Mouse (Mus musculus) adrenal gland, postnatal 14 days (tissue): ENCODE measurements around the gene Lamc3. TPM values are rescaled to one million over a fixed set of nuclear protein-coding genes. Genes with fewer than 3 reads are reported as not detected.

Experiments used
- DNase-seq: peaks from one replicate; pipeline ENCODE4 v3.0.0; 2021; ENCODE audit warnings: mixed read lengths
- long read RNA-seq, 2 experiments: library from polyadenylated mRNA; stranded (forward); transcript quantifications; one replicate each; pipeline ENCODE4 v2.0.0; 2021
- total RNA-seq: library from RNA; stranded (reverse); gene quantifications from 2 replicates; pipeline ENCODE4 v1.2.3, GENCODE M21; 2021

Gene Lamc3
- 14.4 and 14.9 TPM in 2 replicates for total RNA-seq
- long read RNA-seq, experiment 1, full-length matches to known transcripts = 5 of 13 reads
- long read RNA-seq, experiment 1, partial matches to known transcripts = 3 of 13 reads
- long read RNA-seq, experiment 1, other reads (novel, unspliced or antisense) = 5 of 13 reads
- long read RNA-seq, experiment 2, full-length matches to known transcripts = 2 of 9 reads
- long read RNA-seq, experiment 2, partial matches to known transcripts = 6 of 9 reads
- long read RNA-seq, experiment 2, other reads (novel, unspliced or antisense) = 1 of 9 reads

DNA sequence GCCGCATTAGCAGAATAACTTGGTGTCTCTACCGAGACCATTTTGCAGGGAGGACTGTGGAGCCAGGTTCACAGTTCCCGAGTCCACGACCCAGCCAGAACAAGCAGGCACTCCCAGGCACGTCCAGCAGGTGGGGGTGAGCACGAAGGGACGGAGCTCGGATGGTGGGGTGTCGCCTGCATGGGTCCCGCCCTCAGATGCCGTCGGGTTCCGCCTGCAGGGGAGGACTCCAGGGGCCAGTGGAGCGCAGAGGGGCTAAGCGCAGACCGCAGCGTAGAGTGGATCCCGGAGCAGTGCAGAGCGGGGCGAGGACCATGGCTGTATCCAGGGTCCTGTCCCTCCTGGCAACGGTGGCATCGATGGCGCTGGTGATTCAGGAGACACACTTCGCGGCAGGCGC lies at the start of gene Lamc3:
Lamc3 (plus strand) TSS at position 262 of the 400 bp plus-strand sequence.
- peak; percentile 90 for DNase-seq

DNA sequence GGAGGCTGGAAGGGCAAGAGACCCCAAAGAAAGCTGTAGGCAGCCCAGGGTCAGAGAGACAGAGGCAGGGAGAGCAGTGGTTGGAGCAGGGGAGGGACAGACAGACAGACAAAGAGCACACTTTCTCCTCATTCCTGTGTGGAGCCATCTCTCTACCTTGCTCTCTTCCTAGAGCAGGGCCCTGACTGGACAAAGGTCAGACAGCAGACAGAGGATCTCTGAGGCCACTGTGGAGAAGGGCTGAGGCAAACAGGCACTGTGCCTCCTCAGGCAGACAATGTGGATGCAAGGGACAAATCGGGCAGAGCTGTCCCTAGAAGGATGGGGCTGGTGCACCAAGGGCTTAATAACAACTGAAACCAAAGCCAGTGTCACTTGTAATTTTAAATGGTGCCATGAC lies 48.2 kb upstream of the Lamc3 start:
- DNase-seq = no peak

DNA sequence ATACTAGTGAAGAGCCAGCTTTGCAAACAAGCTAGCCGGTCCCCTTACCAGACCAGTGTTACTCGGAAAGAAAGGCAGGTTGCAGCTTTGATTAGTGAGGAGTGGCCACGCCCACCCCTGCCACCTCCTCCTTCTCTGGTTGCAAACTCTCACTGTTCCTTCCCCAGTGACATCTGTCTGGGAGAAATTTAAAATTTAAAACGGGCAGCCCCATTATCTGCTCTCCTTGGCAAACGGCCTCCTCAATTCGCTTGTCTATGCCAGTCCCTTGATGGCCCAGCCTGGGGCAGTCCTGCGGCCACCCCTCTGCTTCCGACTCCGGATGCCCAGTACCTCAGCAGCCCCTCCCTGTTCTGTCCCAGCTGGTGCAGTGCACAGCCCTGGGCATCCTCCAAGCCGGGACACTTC lies 42.4 kb upstream of the Lamc3 start:
- no peak for DNase-seq

DNA sequence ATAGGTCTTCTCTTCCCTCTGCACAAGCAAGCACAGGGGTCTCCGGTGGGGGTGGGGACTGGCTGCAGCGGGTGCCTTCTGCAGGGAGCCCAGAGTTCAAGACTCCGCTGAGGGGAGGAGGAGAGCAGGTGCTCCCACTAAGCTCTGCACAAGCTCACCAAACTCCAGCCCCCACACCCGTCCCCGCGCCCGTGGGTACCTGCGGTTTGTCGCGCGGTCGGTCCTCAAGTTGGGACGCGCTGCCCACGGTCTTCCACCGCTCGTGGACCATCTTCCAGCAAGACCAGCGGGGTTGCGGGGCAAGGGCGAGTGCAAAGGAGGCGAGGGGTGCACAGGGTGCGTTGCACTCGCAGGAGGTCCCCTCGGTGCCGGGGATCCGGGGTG lies 41.6 kb upstream of the Lamc3 start:
- DNase-seq = no peak

DNA sequence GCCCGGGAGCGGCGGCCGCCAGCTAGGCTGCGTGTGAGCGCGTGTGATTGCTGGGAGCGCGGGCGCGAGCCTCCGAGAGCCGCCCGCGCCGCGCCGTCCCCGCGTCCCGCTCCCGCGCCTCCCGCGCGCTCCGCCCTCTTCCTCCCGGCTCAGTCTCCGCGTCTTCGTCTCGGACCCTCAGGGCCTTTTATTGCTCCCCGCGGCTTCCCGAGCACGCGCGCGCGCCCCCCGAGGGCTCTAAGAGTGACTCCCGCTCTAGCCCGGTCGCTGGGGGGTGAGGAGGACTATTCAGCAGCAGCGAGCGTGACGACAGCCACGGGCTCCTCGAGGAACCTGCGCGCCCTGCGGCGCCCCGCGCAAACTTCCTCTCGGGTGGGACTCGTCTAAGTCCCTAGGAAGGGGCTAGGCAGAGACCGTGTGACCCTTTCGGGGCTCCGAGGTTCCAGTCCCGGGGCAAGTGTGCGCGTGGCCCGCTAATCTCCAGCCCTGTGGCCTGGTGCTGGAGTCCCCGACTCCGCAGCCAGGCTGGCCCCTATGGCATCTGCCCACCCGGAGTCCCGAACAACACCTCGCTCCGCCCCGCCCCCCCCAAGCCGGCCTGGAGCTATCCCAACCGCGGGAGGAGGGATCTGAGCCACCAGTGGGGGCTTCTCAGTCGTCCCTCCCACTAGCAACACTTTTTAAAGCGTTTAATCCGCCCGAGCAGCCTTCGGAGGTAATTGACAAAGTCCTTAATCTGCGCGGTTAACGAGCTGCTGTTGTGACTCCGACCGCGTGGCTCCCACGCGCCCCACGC lies 41.0 kb upstream of the Lamc3 start, which contains the start of gene Fibcd1:
Fibcd1 (minus strand) TSS at position 110 of the 796 bp plus-strand sequence.
- peak; percentile 32 for DNase-seq

DNA sequence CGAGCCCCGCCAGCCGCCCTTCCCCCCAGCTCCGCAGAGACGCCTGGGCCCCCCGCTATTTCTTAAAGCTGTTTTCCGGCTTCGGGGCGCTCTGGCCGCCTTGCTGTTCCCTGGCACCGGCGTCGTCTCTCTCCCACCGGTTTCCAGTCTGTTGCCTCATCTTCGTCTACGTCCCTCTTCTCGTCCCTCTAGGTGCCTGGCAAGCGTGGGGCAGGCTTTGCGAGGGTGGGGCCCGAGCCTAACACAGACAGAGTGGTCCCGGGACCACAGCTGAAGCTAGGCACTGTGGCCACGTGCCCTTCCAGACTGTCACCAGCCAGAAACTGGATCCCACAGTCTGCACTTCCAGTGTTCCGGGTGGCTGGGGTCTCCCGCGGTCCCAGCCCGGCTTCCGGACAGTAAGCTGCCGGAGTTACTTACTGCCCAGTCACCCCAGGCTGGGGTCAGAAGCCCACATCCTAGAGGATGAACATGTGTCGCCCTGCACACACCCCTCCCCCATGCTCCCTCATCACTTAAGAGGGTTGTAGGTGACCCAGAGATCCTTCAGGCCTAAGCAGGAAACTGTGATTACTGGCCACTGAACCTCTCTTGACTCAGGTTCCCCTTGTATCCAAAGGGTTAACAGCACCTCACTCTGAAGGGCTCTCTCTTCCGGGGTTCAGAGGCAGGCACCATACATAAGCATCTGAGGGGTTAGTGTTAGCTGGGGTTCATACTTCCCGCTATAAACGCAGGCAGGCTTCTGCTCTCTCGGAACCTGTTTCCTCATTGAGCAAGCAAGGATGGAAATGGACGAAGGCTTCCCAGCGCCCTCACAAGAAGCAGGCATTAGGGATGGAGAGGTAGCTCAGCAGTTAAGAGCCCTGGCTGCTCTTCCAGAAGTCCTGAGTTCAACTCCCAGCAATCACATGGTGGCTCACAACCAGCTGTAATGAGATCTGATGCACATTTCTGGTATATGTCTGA lies 40.1 kb upstream of the Lamc3 start:
- no peak for DNase-seq

DNA sequence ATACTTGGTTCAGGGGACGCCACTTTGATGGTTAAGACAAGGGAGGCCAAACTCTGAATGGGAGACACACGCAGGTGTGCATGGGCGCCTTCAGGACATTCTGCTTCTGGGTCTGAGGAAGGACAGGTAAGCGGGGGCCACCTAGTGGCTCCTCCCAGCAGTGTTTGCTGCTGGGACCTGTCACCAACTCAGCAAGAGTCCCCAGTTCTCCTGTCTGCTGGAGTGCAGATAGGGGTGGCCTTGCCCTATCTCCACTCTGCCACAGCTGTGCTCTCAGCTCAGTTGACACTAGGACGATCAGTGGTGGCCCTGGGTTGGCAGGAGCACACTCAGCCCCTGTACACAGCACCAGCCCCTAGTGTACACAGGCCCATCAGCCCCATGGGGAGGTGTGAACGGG lies 39.2 kb upstream of the Lamc3 start:
- DNase-seq = peak; percentile 49

DNA sequence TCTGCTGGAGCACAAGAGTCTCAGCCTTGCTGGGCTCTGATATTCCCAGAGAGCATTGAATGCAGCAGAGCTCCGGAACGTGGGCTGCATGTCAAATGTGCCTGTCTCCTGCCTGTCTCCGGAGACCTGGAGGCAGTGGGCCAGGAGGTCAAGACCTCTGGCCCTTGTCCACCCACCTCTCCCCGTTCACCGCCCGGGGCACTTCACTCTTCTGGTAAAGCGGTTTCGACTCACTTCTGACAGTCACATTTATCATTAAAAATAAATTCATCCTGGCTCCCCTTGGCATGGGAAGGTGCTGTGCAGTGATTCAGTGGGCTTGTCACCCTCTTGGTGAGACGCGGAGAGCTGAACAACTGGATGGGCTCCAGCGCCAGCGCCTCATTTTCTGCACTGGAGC lies 37.0 kb upstream of the Lamc3 start:
- peak; percentile 33 for DNase-seq

DNA sequence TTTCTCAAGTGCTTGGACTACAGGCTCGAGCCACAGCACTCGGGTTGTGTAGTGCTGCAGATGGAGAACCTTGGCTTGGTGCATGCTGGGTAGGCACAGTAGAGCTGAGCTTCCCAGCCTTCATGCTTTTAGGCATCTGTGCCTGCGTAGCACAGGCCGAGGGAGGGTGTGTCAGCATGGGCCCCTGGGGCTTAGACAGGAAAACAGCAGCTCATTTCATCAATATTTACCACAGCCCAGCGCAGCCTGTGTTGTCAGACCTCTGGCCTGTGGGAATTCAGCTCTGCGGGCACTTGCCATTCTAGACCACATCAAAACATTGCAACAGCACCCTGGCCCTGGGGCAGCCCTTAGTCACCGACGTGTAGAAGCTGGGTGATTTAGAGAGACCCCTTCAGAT lies 31.1 kb upstream of the Lamc3 start:
- DNase-seq = peak; percentile 56

DNA sequence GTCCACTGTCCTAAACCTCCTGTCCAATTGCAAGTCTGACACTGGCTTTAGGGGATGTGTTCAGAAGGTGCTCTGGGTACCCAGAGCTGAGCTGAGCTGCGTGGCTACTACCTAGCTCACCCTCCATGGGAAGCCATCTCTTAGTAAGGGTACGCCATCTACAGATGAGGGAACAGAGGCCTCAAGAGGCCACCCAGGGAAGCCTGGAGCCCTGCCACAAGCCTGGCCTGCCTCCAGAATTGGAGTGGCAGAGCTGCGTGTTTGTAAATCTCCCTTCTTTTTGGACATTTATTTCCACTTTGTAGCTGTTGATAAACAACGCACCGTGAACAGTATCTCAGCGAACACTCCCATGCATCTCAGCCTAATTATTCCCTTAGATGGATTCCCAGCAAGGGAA lies 29.9 kb upstream of the Lamc3 start:
- peak; percentile 71 for DNase-seq

DNA sequence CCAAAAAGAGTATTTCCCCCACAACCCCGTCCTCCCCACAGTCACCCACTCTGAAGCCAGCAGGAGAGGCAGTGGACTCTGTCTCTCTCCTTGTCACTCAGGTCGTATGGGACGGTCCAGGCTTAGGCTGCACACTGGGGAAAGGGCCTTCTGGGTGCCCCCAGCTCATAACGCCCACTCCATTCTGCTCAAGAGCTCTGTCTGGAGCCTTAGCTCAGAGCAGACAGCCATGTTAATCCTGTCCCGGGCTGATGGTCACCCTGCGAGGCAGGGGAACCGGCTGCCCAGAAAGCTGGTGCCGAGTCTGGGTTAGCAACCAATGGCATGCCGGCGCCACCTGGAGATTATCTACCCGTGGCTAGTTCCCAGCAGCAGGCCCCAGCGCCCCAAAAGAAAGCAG lies 28.6 kb upstream of the Lamc3 start:
- DNase-seq = no peak

DNA sequence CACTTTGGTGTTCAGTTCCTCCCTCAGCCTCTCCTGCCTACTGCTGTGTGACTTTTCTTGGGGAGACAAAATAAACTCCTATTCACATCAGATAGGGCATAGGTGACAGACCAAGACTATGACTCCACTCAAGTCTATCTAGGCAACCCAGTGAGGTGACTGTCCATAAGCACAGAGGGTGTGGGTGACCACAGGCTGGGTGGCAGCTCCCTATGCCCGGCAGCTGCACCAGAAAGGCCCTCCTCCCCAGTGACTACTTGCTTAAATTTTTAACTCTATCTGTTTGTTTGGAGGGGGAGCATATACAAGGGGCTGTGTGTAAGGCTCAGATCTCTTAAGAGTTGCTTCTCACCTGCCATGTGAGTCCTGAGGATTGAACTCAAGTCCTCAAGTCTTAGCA lies 24.2 kb upstream of the Lamc3 start:
- no peak for DNase-seq

DNA sequence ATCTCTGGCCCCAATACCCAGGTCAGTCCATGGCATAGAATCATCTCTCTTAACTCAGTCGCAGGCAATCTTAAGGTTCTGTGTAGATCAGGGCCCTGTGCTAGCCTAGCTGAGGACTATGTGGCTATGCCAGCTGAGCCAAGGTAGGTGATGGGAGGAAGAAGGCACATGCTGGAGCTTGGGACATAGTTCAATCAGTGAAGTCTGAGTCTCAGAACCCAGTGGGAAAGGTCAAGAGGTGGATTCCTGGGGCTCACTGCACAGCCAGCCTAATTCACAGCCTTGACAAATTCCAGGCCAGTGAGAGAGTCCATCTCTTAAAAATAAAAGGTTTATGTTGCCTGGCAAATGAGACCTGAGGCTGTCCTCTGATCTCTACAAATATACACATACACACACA lies 23.3 kb upstream of the Lamc3 start:
- DNase-seq = no peak

DNA sequence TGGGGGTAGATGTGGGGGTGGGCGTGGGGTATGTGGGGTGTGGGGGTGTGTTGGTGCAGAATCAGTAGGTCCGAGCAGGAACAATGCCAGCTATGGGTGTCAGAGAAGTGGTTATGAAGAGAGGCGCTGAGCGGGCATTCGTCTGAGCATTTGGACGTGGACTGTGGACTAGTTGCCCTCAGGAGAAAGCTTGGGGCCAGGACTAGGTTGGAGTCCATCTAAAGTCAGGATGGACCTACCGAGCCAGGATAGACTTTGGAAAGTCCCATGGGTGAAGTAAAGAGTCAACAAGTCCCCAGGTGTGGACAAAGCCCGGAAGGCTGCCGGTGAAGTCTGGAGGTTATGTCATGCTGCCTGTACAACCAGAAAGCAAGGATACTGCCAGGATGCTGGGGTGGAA lies 22.2 kb upstream of the Lamc3 start:
- no peak for DNase-seq

DNA sequence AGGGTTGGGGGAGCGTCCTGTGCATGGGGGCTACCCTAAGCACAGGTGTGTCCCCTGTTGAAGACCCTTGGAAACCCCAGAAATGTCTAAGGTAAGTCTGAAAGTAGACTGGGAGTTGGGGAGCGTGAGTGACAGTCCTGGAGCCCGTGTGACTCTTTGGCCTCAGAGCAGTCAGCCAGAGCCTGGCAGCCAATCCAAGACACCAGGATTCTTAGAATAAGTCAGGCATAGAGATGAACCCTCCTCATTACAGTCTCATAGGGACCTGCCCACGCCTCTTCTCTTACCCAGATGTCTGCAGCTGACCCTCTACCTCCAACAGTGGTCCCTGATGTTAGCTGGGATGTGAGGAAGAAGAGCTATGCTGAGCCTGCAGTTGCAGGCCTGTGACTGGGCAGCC lies 21.8 kb upstream of the Lamc3 start:
- no peak for DNase-seq

DNA sequence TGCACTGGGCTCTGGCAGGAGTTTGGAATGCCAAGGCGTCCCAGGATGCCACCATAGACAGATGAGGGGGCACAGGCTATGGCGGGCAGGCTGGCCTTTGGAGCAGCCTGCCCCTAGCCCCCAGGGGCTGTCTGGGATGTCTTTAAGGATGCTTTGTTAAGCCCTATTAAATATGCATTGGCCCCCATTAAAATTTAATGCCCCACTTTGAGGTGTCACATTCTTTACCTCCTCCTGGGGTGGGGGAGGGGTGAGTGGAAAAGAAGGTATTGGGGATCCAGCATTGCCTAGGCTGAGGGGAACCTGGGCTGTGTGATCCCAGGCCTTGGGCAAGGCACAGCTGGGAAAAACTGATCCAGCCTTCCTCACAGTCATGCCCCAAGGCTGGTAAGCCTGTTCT lies 21.3 kb upstream of the Lamc3 start:
- DNase-seq = no peak

DNA sequence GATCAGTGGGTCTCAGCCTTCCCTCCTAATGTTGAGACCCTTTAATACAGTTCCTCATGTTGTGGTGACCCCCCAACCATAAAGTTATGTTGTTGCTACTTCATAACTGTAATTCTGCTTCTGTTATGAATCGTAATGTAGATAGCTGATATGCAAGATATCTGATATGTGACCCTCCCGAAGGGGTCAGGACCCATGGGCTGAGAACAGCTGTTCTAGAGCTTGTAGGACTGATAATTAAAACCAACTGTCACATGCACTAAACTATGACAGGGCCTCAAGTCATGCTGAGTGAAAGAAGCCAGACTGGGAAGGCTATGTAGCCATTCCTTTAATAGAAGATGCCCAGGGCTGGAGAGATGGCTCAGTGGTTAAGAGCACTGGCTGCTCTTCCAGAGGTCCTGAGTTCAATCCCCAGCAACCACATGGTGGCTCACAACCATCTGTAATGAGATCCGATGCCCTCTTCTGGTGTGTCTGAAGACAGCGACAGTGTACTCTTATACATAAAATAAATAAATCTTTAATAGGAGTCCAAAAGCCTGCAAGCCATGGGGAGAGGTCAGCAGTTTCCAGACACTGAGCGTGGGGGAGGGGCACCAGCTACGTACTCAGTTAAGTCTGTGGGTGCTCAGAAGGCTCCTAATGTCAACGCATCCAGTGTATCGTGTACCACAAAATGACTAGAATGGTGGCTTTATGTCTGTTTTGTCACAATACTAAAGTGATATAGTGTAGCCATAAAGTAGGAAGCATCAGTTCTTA lies 19.1 kb upstream of the Lamc3 start:
- no peak for DNase-seq

DNA sequence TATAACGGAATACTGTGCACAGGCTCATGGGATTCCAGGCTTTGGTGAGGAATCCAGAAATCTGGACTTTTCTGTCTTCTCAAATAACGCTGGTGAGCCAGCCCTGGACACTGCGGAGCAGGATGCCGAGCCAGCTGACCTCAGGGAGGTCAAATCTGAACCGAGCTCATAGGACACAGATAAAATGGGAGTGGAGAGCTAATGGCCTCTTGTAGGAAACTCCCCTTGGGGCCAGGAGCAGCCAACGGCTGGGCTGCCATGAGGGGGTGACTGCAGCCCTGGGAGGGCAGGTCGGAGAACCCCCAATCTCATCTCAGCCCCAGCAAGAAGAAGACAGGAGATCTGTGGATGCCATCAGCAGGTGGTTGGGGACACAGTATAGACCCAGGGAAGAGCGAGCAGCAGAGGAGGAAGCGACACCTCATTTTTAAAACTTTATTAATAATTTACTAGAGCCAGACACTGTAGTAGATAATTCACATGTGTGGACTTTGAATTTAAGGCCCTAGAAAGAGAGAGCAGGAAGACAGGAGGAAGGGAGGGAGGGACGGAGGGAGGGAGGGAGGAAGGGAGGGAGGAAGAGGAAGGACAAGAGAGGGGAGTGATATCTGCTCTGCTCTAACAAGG lies 18.4 kb upstream of the Lamc3 start:
- DNase-seq = no peak

DNA sequence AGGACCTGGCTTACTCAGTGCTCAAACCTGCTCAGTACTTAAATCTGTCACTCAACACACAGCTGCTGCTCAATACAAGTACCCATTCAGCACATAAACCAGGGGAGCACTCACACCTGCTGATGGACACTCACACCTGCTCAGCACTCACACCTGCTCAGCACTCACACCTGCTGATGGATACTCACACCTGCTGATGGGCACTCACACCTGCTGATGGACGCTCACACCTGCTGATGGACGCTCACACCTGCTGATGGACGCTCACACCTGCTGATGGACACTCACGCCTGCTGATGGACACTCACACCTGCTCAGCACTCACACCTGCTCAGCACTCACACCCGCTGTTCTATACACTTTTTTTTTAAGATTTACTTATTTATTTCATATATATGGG lies 17.4 kb upstream of the Lamc3 start:
- DNase-seq = no peak

DNA sequence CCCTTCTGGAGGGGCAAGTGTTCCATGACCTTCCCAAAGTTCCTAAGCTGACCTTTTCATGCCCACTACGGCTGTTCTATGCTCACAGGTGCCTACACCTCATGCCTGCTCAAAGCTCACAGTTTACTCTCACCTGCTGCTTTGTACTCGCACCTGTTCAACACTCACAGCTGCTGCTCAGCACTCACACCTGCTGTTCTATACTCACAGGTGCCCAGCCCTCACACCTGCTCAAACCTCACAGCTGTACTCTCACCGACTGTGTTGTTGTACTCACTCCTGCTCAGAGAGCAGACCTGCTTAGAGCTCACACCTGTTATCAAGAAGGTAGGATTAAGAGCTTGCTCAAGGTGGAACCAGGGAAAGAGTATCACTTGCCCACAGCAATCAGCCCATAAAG lies 16.4 kb upstream of the Lamc3 start:
- DNase-seq = no peak

DNA sequence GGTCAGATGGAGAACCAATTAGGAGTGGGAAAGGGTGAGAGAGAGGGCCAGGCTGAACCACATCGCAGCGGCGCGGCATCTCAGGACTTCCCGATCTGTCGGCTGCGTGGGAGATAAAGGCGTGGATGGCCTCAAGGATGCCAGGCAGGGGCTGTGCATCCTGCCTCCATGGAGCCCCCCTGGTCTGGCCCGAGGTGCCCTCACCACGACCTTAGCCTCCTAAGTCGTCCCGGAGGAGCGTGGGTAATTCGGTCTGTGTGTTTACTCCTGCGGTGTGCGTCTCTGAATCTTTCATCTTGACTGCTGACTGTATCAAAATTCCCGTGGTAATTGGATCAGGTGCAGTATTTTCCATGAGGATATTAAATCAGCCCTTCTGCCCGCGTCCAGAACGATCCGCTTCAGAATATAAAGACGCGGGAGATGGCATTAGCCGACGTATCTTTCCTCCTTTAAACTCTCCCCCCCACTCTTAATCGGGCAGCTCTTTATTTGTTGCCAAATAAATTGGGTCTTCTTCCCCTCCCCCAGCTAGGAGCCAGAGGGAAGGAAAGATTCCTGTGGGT lies 12.7 kb upstream of the Lamc3 start:
- DNase-seq = no peak
